Mouse (Mus musculus): ENCODE measurements around the gene Gm20388. TPM values are rescaled to one million over a fixed set of nuclear protein-coding genes. Genes with fewer than 3 reads are reported as not detected.
A peak's percentile ranks its signal among the peaks of the same experiment; 100 is the strongest.

Gm20388 gene
- total RNA-seq, 1 experiment from 2014 or later, result 10.0 TPM

- ATAC-seq (replicated peaks; ENCODE audit: insufficient number of reproducible peaks, low FRiP score, low TSS enrichment, poor library complexity, severe bottlenecking), result no peak
Observed at GRCm38 (mm10) chr8:122859843-122860242, 2949.2 kb downstream of the Gm20388 start.

GRCm38 (mm10) chr8:122864719-122865129, 2954.1 kb downstream of the Gm20388 start:
- no peak for ATAC-seq (replicated peaks; ENCODE audit: insufficient number of reproducible peaks, low FRiP score, low TSS enrichment, poor library complexity, severe bottlenecking)

- no peak for ATAC-seq (replicated peaks; ENCODE audit: insufficient number of reproducible peaks, low FRiP score, low TSS enrichment, poor library complexity, severe bottlenecking)
Observed at GRCm38 (mm10) chr8:122865441-122865840, 2954.8 kb downstream of the Gm20388 start.

GRCm38 (mm10) chr8:122866231-122866630, 2955.6 kb downstream of the Gm20388 start:
- no peak for ATAC-seq (replicated peaks; ENCODE audit: insufficient number of reproducible peaks, low FRiP score, low TSS enrichment, poor library complexity, severe bottlenecking)

DNA sequence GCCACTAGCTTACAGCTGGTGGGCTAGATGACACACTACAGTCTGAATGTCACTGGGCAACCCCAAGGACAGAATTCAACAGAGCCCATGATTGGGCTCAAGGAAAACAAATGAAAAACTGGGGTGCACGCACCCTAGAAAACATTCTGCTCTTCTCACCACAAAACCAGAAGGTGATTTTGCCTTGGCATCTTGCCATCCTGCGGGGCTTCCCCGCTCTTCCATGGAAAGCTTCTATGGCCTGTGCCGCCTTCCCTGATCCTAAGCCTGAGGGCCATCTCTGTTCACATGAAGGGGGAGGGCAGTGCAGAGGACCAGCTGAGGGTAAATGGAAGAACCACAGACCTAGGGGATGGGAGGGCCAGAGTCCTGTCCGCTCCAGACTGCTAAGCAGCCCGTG, 2957.3 kb downstream of the Gm20388 start:
- no peak for ATAC-seq (replicated peaks; ENCODE audit: insufficient number of reproducible peaks, low FRiP score, low TSS enrichment, poor library complexity, severe bottlenecking)

DNA sequence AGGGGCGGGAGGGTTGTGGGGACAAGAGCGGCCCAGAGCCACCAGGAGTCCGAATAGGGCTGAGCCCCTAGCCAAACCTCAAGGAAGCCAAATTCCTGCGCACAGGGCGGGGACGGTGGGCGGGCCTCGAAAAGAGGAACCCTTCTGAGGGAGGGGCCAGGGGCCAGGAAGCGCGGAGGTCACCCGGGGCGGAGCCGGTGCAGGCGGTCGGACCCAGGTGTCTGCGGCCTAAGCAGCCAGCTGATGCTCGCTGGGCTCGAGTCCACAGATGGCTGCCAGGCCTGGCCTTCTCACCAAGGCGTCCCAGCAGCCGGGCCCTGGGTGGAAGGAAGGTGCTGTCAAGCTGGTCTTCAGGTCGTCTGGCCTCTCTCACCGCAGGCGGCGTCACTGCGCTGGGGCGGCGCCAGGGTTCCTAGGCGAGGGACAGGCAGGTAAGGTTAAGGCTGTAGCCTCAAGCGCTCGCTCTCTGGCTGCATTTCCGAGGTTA, 2959.8 kb downstream of the Gm20388 start:
- ATAC-seq (replicated peaks; ENCODE audit: insufficient number of reproducible peaks, low FRiP score, low TSS enrichment, poor library complexity, severe bottlenecking), result peak; percentile 85

DNA sequence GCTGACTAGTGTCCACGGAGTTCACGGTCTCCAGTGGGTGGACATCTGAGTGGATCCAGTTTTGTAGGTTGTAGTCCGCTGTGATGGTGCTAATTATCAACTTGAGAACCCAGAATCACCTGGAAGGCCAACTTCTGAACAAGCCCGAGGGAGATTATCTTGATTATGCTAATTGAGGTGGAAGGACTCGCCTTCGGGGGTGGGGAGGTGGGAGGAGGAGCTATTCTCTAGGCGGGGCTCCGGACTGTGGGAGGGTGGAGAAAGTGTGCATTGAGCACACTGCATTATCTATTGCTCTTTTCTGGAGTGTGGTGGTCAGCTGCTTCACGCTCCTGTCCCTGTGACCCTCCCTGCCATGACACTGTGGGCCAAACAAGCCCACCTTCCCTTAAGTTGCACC, 2961.0 kb downstream of the Gm20388 start:
- ATAC-seq (replicated peaks; ENCODE audit: insufficient number of reproducible peaks, low FRiP score, low TSS enrichment, poor library complexity, severe bottlenecking), result no peak

GRCm38 (mm10) chr8:122873171-122873570, 2962.5 kb downstream of the Gm20388 start:
- no peak for ATAC-seq (replicated peaks; ENCODE audit: insufficient number of reproducible peaks, low FRiP score, low TSS enrichment, poor library complexity, severe bottlenecking)

DNA sequence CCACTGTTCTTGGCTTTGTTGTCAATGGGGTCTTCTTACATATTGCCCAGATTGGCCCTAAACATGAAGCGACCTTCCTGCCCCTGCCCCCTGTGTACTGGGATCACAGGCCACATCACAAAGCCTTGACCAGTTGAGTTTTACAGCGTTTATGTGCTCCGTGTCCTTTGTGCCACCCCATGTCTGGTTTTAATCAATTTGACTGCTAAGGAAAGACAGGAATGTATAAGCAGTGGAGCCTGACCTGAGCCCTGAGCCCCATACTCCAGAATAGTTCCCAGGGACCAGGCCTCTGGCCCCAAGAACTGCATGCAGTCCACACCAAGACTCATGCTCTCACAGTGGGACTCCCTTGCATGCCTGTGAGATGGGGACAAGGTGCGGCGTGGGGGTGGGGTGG, 2964.5 kb downstream of the Gm20388 start:
- no peak for ATAC-seq (replicated peaks; ENCODE audit: insufficient number of reproducible peaks, low FRiP score, low TSS enrichment, poor library complexity, severe bottlenecking)

GRCm38 (mm10) chr8:122878231-122878630, 2967.6 kb downstream of the Gm20388 start:
- ATAC-seq (replicated peaks; ENCODE audit: insufficient number of reproducible peaks, low FRiP score, low TSS enrichment, poor library complexity, severe bottlenecking), result no peak

DNA sequence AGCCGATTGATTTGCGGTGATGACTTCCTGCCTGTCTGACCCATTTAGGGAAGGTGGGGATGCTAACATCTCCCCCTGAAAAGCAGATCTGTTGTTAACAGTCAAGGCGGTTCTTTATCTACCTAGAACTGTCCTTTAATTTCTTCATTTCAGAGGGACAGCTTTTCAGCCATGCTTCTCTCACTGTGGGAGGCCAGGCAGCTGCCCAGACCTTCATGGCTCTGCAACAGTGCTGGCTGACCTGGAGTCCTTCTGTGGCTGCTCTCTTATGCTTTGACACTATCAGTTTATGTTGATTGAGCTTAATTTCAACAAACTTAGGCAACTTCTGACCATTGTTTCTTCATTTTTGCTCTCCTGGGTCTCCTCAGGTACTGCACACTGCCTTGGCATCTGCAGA, 2969.7 kb downstream of the Gm20388 start:
- no peak for ATAC-seq (replicated peaks; ENCODE audit: insufficient number of reproducible peaks, low FRiP score, low TSS enrichment, poor library complexity, severe bottlenecking)

DNA sequence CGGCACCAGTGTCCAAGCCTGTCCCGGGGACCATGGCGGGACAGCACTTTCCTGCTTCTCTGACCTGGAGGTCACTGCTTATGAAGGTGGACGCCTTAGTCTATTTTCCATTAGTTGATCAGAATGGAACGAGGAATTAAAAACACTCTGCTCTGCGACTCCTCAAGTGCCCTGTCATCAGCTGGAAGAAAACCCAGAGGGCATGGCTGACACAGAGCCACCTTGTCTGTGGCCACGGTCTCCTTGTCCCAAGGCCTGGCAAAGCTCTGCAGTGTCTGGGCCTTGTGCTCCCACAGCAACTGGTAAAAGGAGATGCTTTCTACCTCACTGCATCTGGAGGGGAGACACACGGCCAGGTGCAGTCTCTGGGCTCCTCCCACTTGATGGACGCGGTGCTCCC, 2973.0 kb downstream of the Gm20388 start:
- no peak for ATAC-seq (replicated peaks; ENCODE audit: insufficient number of reproducible peaks, low FRiP score, low TSS enrichment, poor library complexity, severe bottlenecking)

DNA sequence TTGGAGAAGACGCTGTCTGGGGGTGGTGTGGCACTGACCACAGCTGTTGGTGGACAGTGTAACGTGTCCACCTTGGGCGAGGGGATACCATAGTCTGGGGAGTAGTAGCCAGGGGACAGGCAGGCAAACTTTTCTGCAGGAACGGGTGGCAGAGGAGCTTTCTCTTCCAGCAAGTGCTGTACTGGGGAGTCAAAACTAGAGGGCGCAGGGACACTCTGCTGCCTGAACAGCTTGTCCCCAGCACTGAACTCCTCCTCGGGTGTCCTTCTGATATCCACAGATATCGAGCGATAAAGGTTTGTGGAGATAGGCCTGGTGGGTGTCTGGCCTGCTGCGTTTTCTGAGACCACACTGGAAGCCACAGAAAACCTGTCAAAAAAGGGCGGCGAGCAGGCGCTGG, 2980.8 kb downstream of the Gm20388 start:
- no peak for ATAC-seq (replicated peaks; ENCODE audit: insufficient number of reproducible peaks, low FRiP score, low TSS enrichment, poor library complexity, severe bottlenecking)

DNA sequence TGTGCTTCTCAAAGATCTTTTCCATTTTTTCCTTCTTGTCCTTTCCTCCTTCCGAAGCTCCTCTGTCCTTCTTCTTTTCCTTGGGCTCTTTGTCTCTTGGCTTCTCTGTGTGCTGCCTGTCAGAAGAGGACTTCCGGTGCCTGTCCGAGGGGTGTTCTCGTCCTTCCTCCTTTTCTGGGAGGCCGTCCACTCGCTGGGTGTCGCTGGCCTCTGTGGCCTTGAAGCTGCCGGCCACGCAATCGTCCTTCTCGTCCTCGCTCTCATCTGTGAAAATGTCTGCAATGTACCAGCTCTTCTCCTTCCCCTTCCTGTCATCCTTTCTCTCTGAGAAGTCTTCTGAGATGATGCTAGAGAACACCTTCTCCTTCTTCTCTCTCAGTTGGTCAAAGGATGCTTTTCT, 2982.8 kb downstream of the Gm20388 start:
- no peak for ATAC-seq (replicated peaks; ENCODE audit: insufficient number of reproducible peaks, low FRiP score, low TSS enrichment, poor library complexity, severe bottlenecking)

- ATAC-seq (replicated peaks; ENCODE audit: insufficient number of reproducible peaks, low FRiP score, low TSS enrichment, poor library complexity, severe bottlenecking), result no peak
Observed at GRCm38 (mm10) chr8:122896317-122896716, 2985.7 kb downstream of the Gm20388 start.

DNA sequence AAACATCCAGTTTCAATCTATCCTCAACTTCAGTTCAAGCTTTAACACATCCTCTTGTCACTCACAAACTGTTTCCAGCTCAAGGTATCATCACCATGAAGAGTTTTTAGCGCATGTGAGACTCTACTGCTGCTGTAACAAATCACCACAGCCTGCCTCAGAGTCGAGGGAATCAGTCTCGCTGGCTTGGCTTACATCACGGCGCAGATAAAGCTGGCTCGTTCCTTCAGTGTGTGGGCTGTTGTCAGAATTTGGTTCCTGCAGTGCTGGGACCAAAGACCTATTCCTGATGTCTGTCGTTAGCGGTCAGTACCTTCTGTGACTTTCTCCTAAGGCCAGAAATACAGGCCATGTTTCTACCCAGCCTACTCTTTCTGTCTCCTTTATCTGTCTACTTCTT, 2986.6 kb downstream of the Gm20388 start:
- no peak for ATAC-seq (replicated peaks; ENCODE audit: insufficient number of reproducible peaks, low FRiP score, low TSS enrichment, poor library complexity, severe bottlenecking)

- no peak for ATAC-seq (replicated peaks; ENCODE audit: insufficient number of reproducible peaks, low FRiP score, low TSS enrichment, poor library complexity, severe bottlenecking)
Observed at GRCm38 (mm10) chr8:122898018-122898417, 2987.4 kb downstream of the Gm20388 start.

GRCm38 (mm10) chr8:122898473-122898872, 2987.8 kb downstream of the Gm20388 start:
- peak; percentile 20; the same call in 1 of the 2 replicates for ATAC-seq (replicated peaks; ENCODE audit: insufficient number of reproducible peaks, low FRiP score, low TSS enrichment, poor library complexity, severe bottlenecking)

GRCm38 (mm10) chr8:122899085-122899484, 2988.4 kb downstream of the Gm20388 start:
- no peak for ATAC-seq (replicated peaks; ENCODE audit: insufficient number of reproducible peaks, low FRiP score, low TSS enrichment, poor library complexity, severe bottlenecking)

- no peak for ATAC-seq (replicated peaks; ENCODE audit: insufficient number of reproducible peaks, low FRiP score, low TSS enrichment, poor library complexity, severe bottlenecking)
Observed at GRCm38 (mm10) chr8:122901476-122901875, 2990.8 kb downstream of the Gm20388 start.

DNA sequence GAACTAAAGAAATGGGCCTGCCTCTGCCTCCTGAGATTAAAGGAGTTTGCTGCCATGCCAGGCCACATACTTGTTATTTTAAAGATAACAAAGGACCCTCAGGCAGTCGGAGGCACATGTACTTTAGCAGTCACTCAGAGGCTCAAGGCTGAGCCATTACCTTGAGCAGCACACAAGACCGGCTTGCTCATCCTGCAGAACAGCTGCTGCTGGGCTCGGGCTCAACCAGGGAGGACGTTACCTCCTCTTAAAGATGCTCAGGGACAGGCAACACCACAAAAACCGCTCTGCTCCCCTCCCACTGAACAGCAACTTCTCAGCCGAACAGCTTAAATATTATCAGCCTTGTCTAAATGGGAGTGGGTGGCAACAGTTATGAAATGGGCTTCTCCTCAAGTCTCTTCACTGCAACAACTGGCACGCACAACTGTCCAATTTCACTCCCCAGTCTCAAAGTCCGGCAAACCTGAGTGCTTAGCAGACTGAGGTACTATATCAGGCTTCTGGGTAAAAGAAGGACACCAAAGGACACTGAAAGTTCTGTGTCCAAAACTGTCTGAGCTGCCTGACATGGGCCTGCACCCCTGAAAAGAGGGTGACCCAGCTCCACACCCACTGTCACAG, 2991.4 kb downstream of the Gm20388 start:
- ATAC-seq (replicated peaks; ENCODE audit: insufficient number of reproducible peaks, low FRiP score, low TSS enrichment, poor library complexity, severe bottlenecking), result no peak

Data from monocyte, adult 5-6 weeks (primary cell).